Mouse (Mus musculus): ENCODE measurements around the gene Phyhd1. TPM values are rescaled to one million over a fixed set of nuclear protein-coding genes. Genes with fewer than 3 reads are reported as not detected.
A peak's percentile ranks its signal among the peaks of the same experiment; 100 is the strongest.

The Phyhd1 gene
- total RNA-seq, 2 experiments from 2014 or later, result 1.3 to 2.7 TPM

DNA sequence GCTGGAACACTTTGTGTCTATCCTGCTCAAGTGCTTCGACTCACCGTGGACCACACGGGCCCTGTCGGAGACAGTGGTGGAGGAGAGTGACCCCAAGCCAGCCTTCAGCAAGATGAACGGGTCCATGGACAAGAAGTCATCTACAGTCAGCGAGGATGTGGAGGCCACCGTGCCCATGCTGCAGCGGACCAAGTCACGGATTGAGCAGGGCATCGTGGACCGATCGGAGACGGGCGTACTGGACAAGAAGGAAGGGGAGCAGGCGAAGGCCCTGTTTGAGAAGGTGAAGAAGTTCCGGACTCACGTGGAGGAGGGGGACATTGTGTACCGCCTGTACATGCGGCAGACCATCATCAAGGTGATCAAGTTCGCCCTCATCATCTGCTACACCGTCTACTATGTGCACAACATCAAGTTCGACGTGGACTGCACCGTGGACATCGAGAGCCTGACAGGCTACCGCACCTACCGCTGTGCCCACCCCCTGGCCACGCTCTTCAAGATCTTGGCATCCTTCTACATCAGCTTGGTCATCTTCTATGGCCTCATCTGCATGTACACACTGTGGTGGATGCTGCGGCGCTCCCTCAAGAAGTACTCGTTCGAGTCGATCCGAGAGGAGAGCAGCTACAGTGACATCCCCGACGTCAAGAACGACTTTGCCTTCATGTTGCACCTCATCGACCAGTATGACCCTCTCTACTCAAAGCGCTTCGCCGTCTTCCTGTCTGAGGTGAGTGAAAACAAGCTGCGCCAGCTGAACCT lies 10.2 kb upstream of the Phyhd1 start:
- no peak for ATAC-seq (replicated peaks; ENCODE audit: low FRiP score, poor library complexity, severe bottlenecking)

DNA sequence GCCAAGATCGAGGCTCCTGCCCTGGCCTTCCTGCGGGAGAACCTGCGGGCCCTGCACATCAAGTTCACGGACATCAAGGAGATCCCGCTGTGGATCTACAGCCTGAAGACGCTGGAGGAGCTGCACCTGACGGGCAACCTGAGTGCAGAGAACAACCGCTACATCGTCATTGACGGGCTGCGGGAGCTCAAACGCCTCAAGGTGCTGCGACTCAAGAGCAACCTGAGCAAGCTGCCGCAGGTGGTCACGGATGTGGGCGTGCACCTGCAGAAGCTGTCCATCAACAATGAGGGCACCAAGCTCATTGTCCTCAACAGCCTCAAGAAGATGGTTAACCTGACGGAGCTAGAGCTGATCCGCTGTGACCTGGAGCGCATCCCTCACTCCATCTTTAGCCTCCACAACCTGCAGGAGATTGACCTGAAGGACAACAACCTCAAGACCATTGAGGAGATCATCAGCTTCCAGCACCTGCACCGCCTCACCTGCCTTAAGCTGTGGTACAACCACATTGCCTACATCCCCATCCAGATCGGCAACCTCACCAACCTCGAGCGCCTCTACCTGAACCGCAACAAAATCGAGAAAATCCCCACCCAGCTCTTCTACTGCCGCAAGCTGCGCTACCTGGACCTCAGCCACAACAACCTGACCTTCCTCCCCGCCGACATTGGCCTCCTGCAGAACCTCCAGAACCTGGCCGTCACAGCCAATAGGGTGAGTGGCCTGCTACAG lies 9.2 kb upstream of the Phyhd1 start:
- ATAC-seq (replicated peaks; ENCODE audit: low FRiP score, poor library complexity, severe bottlenecking), result no peak

- no peak for ATAC-seq (replicated peaks; ENCODE audit: low FRiP score, poor library complexity, severe bottlenecking)
Observed at GRCm38 (mm10) chr2:30257699-30258460, 8.1 kb upstream of the Phyhd1 start.

- ATAC-seq (replicated peaks; ENCODE audit: low FRiP score, poor library complexity, severe bottlenecking), result no peak
Observed at GRCm38 (mm10) chr2:30258600-30258999, 7.4 kb upstream of the Phyhd1 start.

GRCm38 (mm10) chr2:30259131-30260064 lies 6.6 kb upstream of the Phyhd1 start:
- no peak for ATAC-seq (replicated peaks; ENCODE audit: low FRiP score, poor library complexity, severe bottlenecking)

DNA sequence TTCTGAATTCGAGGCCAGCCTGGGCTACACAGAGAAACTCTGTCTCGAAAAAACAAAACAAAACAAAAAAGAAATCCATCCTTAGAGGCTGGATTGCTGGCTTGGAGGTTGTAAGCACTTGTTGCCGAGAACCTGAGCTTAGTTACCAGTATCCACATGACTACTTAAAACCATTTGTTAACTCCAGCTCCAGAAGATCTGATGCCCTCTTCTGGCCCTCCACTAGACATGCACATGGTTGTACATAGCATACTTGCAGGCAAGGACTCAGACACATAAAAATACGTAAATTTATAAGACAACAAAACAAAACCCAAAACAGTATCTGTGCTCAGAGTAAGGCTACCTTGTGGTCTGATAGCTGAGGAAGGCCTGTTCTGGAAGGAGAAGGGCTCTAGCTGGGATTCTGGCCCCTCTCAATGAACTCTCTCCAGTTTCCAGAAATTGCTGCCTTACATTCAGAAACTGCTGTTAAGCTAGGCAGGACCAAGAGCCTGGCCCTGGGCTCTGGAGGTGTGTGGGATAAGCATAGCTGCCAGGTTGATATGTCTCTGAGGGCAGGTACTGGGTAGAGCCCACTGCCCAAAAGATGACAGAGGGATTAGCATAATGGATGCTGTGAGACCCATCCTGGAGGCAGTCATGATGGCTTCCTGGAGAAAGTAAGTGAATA lies 4.8 kb upstream of the Phyhd1 start:
- ATAC-seq (replicated peaks; ENCODE audit: low FRiP score, poor library complexity, severe bottlenecking), result no peak

DNA sequence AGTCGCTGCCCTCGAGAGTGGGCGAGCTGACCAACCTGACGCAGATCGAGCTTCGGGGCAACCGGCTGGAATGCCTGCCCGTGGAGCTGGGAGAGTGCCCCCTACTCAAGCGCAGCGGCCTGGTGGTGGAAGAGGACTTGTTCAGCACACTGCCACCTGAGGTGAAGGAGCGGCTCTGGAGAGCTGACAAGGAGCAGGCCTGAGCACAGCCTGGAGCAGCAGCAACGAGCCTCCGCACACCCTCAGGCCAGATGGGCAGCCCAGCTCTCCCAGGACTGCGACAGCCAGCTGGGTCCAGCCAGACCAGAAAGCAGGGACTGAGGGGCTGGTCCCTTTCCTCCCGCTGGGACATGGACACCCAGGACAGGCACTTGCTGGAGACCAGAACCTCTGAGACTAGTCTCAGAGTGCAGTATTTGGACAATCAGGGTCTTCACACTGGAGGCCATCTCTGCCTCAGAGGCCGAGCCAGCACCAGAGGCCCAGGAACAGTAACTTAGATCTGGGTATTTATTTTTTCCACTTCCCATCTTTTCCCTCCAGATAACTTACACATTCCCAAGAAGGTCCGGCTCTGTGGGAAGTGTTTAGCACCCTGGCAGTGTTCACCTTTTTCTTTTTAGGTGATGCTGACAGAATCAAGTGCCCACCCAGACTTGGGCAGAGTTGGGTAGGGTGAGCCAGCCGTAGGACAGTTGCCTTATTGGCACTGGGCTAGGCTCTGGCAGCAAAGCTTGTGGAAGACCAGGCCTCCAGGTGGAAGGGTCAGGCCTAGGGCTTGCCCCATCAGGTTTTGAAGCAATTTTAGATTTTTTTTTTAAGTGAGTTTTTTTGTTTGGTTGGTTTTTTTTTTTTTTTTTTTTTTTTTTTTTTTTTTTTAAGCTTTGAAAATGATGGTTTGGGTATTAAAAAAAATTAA lies 3.8 kb upstream of the Phyhd1 start:
- no peak for ATAC-seq (replicated peaks; ENCODE audit: low FRiP score, poor library complexity, severe bottlenecking)

DNA sequence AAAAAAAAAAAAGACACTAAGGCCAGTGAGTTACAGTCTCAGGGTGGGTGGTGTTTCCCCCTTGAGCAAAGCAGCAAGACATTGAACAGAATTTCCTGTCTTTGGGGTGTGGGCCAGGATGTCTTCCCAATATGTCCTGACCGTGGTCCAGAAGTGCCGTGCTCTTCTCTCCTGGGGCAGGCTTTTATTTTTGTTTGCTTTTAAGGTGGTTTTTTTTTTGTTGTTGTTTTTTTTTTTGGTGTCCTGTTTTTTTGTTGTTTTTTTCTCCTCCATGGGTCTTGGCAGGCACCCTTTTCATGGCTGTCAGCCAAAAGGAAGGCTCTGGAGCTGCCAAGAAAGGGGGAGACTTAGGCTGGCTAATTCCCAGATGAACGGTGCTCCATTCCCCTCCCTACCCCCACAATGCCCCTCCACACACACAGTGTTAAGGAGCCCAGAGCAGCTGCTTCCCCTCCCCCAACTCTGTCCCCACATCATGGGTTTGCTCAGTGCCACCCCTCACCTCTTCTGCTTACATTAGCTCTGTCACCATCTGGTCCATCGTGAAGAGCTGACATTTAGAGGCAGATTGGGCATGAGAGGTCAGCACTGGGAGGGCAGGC lies 3.1 kb upstream of the Phyhd1 start:
- no peak for ATAC-seq (replicated peaks; ENCODE audit: low FRiP score, poor library complexity, severe bottlenecking)

DNA sequence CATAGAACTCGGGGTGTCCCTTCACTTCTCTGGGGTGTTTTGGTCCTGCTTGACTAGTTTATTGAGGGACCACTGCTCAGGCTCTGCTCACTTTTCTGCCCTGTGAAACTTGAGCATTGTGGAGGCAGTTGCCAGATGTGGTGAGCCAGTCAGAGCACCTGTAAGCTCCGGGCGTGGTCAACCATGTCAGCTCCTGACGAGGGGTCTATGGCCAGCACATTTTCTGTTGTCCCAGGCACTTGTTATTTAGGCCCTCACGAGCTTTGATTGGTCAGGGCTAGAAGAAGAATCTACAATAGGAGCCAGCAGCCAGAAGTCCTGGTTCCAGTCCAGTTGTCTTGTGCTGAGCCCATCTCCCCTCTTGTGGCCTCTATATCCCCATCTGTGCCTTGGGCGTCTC lies 2.2 kb upstream of the Phyhd1 start:
- ATAC-seq (replicated peaks; ENCODE audit: low FRiP score, poor library complexity, severe bottlenecking), result no peak

GRCm38 (mm10) chr2:30264671-30265519 lies 1.1 kb upstream of the Phyhd1 start:
- no peak for ATAC-seq (replicated peaks; ENCODE audit: low FRiP score, poor library complexity, severe bottlenecking)

DNA sequence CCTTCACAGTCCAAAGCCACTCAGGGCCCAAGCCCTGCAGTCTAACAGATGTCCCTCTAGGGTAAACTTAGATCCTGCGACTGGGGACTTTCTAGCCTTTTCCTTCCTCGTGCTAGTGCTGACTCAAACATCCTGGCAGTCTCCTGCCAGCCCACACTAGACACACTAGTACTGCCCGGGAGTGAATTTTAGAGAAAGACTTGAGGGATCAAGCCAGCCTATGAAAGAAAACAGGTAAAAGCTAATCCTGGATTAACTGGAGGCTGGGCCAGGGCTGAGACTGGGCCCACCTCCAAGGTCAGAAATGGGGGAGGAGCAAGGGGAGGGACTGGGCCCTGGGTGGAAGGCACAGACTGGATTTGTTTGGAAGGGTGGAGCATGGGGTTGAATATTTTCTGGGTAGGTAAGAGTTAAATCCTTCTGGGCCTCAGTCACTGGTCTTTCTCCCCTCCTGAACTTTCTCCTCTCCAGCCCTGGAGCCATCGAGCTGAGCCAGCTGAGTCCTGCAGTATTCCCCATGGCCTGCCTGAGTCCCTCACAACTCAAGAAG lies 464 bp downstream of the Phyhd1 start:
- ATAC-seq (replicated peaks; ENCODE audit: low FRiP score, poor library complexity, severe bottlenecking), result no peak

GRCm38 (mm10) chr2:30267466-30267865 lies 1.5 kb downstream of the Phyhd1 start:
- ATAC-seq (replicated peaks; ENCODE audit: low FRiP score, poor library complexity, severe bottlenecking), result no peak

DNA sequence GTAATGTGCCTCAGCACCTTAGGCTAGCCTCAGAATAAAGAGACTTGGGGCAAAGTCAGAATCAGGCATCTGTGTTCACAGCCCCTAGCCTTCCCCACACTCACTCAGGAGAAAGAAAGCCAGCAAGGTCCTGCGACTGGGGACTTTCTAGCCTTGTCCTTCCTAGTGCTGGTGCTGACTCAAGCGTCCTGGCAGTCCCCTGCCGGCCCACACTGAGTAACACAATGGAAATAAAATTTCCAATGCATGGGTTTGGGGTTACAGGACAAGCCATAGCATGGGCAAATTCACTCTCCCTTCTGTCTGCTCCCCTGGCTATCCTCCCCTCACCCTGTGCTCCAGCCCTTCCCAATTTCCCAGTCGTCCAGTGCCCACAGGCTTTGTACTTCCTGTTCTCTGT lies 2.4 kb downstream of the Phyhd1 start:
- no peak for ATAC-seq (replicated peaks; ENCODE audit: low FRiP score, poor library complexity, severe bottlenecking)

DNA sequence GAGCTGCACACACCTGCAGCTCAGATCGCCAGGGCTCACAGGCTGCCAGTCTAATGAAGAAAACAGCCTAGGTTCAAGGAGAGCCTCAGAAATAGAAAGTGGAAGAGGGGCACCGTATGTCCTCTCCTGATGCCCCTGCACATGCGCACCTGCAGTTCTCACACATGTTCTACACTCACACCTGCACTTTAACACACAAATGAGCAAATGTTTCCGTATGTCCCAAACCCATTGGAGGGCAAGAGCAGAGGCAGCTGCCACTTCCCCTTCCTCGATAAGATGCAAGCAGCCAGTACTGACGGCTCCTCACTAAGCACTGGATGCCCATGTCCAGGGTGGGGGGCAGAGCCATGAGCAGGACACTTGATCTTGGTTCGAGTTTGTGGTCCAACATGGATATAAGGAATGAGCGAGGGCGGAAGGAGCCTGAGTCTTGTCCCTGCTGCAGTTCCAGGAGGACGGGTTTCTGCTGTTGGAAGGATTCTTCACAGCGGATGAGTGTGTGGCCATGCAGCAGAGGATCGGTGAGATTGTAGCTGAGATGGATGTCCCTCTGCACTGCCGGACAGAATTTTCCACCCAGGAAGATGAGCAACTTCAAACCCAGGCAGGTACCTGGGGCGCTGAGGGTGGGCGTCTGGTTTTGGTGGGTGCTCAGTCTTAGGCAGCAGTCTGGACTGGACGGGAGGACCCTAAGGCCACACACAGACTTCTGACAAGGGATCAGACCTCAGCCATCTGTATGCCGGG lies 3.4 kb downstream of the Phyhd1 start:
- ATAC-seq (replicated peaks; ENCODE audit: low FRiP score, poor library complexity, severe bottlenecking), result no peak

DNA sequence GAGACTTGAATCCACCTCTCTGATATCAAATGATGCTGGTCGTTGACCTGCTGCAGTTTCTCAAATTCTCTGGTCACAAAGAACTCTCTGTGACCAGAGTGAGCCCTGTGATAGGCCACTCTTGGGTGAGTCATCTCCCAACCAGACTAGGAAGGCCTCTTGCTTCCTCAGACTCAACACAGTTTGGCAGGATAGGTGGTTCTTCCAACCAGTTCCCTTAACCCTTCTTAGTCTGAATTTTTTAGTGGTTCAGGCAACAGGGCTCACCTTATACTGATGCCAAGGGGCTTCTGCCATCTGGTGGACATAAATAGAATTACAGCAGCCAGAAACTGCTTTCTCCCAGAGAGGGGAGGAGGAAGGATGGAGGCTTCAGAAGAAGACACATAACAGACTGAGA lies 4.1 kb downstream of the Phyhd1 start:
- ATAC-seq (replicated peaks; ENCODE audit: low FRiP score, poor library complexity, severe bottlenecking), result peak; percentile 72

DNA sequence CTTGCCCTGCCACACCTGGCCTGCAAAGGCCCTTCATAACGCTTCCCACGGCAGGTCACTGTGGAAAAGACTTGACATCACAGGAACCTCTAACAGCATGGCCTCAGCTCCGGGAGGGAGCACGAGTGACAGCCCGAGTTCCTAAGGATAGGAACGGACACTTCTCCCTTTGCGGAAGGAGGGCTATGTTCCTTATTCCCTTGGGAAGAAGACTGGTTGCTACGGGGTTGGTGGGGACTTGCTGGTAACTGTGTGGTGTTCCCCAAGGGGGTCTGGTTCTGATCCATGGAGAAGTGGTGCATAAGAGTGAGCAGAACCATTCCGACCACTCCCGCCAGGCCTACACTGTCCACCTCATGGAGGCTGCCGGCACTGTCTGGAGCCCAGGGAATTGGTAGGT lies 14.7 kb downstream of the Phyhd1 start, which contains the start of gene Gm28038:
Gene Gm28038, plus strand, starts transcription at position 301 of the 400 bp plus-strand sequence.
- no peak for ATAC-seq (replicated peaks; ENCODE audit: low FRiP score, poor library complexity, severe bottlenecking)

All from erythroblast, adult 5-6 weeks (primary cell).